Mouse (Mus musculus): ENCODE results near the gene Dscam. TPM values are rescaled to one million over a fixed set of nuclear protein-coding genes. Genes with fewer than 3 reads are reported as not detected.

Dscam gene
- polyA plus RNA-seq, 1 experiment from 2014 or later, result 0.11 TPM

- no peaks in the 10 kb centered on the region for H3K36me3 ChIP-seq
- no peaks in the 10 kb centered on the region for H3K9me3 ChIP-seq
- no peak overlapping the region for H3K27ac ChIP-seq
- WGBS, result 42% methylated on average over 3 of the region's 3 CpGs
- no peak for ATAC-seq (ENCODE audit: insufficient number of reproducible peaks, insufficient read depth, low FRiP score, low TSS enrichment, low read depth)
- no peak overlapping the region for H3K4me3 ChIP-seq
- H3K4me1 ChIP-seq, result peaks cover 11% of the 10 kb centered on the region
- H3K4me2 ChIP-seq, result no peak overlapping the region
- no peak overlapping the region for H3K9ac ChIP-seq
- peaks cover 92% of the 10 kb centered on the region for H3K27me3 ChIP-seq
These were observed 1.9 kb downstream of the Dscam start for GRCm38 (mm10) chr16:97168614-97169013.

DNA sequence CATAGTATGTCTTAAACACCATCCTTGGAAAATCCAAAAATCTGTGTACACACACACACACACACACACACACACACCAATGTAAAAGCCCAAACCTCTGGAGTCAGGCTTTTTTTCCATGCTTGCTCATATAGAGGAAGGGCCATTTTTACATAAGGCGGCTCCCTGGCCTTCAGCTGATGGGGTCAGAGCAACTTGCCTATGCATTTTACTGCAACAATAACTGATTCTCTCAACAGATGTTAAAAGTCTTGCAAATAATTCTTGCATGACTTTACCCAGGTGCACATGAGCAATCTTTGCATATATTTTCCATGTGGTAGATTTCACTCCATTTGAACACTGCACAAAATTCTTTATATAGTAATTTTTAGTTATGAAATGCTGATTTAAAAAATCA is 2.5 kb downstream of the Dscam start:
- Histone ChIP-seq H3K9ac (no peak overlapping the region), H3K4me2 (no peak overlapping the region), H3K36me3 (no peaks in the 10 kb centered on the region), H3K4me3 (no peak overlapping the region), H3K27me3 (peaks cover 90% of the 10 kb centered on the region), H3K27ac (no peak overlapping the region), H3K4me1 (peaks cover 11% of the 10 kb centered on the region), H3K9me3 (no peaks in the 10 kb centered on the region)
- ATAC-seq (ENCODE audit: insufficient number of reproducible peaks, insufficient read depth, low FRiP score, low TSS enrichment, low read depth), result no peak
- WGBS, result 87% methylated on average over 1 of the region's 1 CpGs

- H3K27ac ChIP-seq, result no peak overlapping the region
- peaks cover 83% of the 10 kb centered on the region for H3K27me3 ChIP-seq
- no peak for ATAC-seq (ENCODE audit: insufficient number of reproducible peaks, insufficient read depth, low FRiP score, low TSS enrichment, low read depth)
- H3K9ac ChIP-seq, result no peak overlapping the region
- WGBS, result 41% methylated on average over 2 of the region's 2 CpGs
- H3K4me1 ChIP-seq, result peaks cover 11% of the 10 kb centered on the region
- H3K36me3 ChIP-seq, result no peaks in the 10 kb centered on the region
- no peaks in the 10 kb centered on the region for H3K9me3 ChIP-seq
- peak overlapping the region; percentile 61 for H3K4me2 ChIP-seq
- no peak overlapping the region for H3K4me3 ChIP-seq
These were observed 4.4 kb downstream of the Dscam start for GRCm38 (mm10) chr16:97166166-97166565.

GRCm38 (mm10) chr16:97165444-97166121 is 5.0 kb downstream of the Dscam start:
- 2% methylated on average over 21 of the region's 21 CpGs for WGBS
- ATAC-seq (ENCODE audit: insufficient number of reproducible peaks, insufficient read depth, low FRiP score, low TSS enrichment, low read depth), result peak; percentile 68
- Histone ChIP-seq H3K36me3 (no peaks in the 10 kb centered on the region), H3K4me3 (peak overlapping the region; percentile 31), H3K9me3 (no peaks in the 10 kb centered on the region), H3K27me3 (peaks cover 77% of the 10 kb centered on the region), H3K4me1 (peaks cover 6% of the 10 kb centered on the region), H3K9ac (peak overlapping the region; percentile 28), H3K27ac (no peak overlapping the region), H3K4me2 (peak overlapping the region; percentile 61)

- H3K4me1 ChIP-seq, result no peaks in the 10 kb centered on the region
- H3K36me3 ChIP-seq, result no peaks in the 10 kb centered on the region
- no peaks in the 10 kb centered on the region for H3K9me3 ChIP-seq
- no peak overlapping the region for H3K4me2 ChIP-seq
- H3K4me3 ChIP-seq, result no peak overlapping the region
- no peak for ATAC-seq (ENCODE audit: insufficient number of reproducible peaks, insufficient read depth, low FRiP score, low TSS enrichment, low read depth)
- H3K27me3 ChIP-seq, result peaks cover 12% of the 10 kb centered on the region
- no peak overlapping the region for H3K27ac ChIP-seq
- WGBS, result 57% methylated on average over 4 of the region's 4 CpGs
- H3K9ac ChIP-seq, result no peak overlapping the region
These were observed 12.3 kb downstream of the Dscam start for GRCm38 (mm10) chr16:97158279-97158678.

DNA sequence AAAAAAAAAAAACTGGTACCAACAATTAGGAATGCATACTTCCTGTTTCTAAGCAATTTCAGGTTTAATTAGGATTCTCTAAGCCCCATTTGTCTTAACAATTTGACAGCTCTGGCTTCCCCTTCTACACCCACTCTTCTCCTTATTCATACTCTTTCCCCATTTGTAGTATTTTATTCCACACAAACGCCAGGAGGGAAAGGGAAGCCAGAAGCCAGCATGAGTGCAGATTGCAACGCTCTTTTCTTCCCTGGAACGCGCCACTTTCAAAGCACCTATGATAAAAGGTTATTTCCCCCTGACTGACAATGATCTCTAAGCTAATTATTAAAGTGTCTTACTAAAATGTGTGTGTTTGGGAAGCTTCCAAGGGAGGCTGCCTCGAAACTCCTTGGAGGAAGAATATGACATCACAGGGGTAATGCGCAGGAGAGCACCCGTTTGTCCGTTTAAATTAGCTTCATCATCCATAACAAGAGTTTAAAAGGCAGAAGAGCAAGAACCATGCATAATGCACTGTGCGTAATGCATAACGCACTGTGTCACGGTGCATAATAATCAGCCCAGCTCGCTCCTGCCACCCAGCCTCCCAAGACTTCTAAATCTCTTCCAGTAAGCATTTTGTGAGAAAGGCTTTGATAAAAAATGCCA is 25.9 kb downstream of the Dscam start:
- Histone ChIP-seq H3K27me3 (peaks cover 5% of the 10 kb centered on the region; the same call in 1 of the 2 replicates), H3K27ac (no peak overlapping the region), H3K4me2 (no peak overlapping the region), H3K36me3 (no peaks in the 10 kb centered on the region), H3K9ac (no peak overlapping the region), H3K4me1 (no peaks in the 10 kb centered on the region), H3K9me3 (no peaks in the 10 kb centered on the region), H3K4me3 (no peak overlapping the region)
- ATAC-seq (ENCODE audit: insufficient number of reproducible peaks, insufficient read depth, low FRiP score, low TSS enrichment, low read depth), result no peak
- 61% methylated on average over 12 of the region's 12 CpGs for WGBS

DNA sequence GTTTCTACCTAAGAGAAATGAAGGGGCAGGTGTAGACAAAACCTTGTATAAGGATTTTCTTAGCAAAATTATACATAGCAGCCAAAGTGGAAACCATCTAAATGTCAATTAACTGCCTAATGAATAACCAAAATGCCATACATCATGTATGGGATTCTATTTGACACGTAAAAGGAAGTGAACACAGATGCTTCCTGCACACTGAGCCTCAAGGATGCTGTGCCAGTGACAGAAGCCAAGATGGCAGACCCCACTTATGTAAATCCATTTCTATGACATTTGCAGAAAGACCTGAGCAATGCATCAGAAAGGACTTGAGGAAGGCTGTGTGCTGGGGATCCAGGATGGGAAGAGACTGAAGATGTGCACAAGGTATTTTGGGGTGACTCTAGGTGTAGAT is 28.6 kb downstream of the Dscam start:
- Histone ChIP-seq H3K9ac (no peak overlapping the region), H3K4me3 (no peak overlapping the region), H3K36me3 (no peaks in the 10 kb centered on the region), H3K27me3 (peaks cover 5% of the 10 kb centered on the region; the same call in 1 of the 2 replicates), H3K4me1 (no peaks in the 10 kb centered on the region), H3K27ac (no peak overlapping the region), H3K9me3 (no peaks in the 10 kb centered on the region), H3K4me2 (no peak overlapping the region)
- ATAC-seq (ENCODE audit: insufficient number of reproducible peaks, insufficient read depth, low FRiP score, low TSS enrichment, low read depth), result no peak
- 80% methylated on average over 1 of the region's 1 CpGs for WGBS

GRCm38 (mm10) chr16:97135003-97135827 is 35.3 kb downstream of the Dscam start:
- H3K9ac ChIP-seq, result no peak overlapping the region
- 74% methylated on average over 10 of the region's 10 CpGs for whole genome bisulfite sequencing
- H3K27me3 ChIP-seq, result no peaks in the 10 kb centered on the region
- no peaks in the 10 kb centered on the region for H3K4me1 ChIP-seq
- H3K27ac ChIP-seq, result no peak overlapping the region
- no peak overlapping the region for H3K4me2 ChIP-seq
- no peaks in the 10 kb centered on the region for H3K9me3 ChIP-seq
- H3K36me3 ChIP-seq, result no peaks in the 10 kb centered on the region
- no peak overlapping the region for H3K4me3 ChIP-seq
- ATAC-seq (ENCODE audit: insufficient number of reproducible peaks, insufficient read depth, low FRiP score, low TSS enrichment, low read depth), result no peak

DNA sequence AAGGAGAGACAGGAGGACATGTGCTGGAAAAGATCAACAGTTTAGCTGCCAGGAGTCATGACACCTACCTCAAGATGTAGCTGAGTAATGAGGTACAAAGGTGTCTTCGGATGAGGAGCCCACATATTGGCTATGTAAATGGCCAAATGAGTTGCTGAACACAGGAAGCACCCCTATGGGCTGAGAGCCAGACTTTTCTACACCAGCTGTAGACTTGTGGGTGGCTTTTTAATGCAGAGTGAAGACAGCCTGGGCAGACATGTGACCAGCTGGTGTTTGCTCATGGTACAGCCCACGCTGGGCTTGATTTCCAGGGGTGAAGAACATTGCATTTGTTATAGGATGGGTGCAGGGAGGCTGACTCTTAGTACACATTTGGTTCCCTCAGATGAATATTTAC is 43.3 kb downstream of the Dscam start:
- 73% methylated on average over 2 of the region's 2 CpGs for WGBS

DNA sequence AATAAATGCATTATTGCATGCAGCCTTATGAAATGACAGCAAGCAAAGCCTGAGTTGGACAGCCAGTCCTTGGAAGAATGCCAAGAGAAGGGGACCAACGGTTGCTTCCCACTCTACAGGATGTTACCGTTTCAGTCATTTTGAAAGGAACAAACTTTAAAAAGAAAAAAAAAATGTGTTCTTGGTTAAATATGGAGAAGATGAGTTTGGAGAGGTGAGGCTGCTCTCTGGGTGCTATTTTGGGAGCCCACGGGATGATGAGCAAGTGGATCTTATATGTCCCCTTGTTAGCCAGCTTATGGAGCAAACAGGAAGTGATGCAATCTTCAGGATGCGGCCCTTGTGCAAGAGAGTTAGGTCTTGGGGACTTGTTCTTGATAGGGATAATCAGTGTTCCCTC is 60.5 kb downstream of the Dscam start:
- 73% methylated on average over 4 of the region's 4 CpGs for WGBS
- Histone ChIP-seq H3K27ac (no peak overlapping the region), H3K36me3 (no peaks in the 10 kb centered on the region), H3K27me3 (no peaks in the 10 kb centered on the region), H3K9ac (no peak overlapping the region), H3K4me2 (no peak overlapping the region), H3K4me1 (no peaks in the 10 kb centered on the region), H3K4me3 (no peak overlapping the region), H3K9me3 (no peaks in the 10 kb centered on the region)
- ATAC-seq (ENCODE audit: insufficient number of reproducible peaks, insufficient read depth, low FRiP score, low TSS enrichment, low read depth), result no peak

More for the DNA sequence above, 43.3 kb downstream of the Dscam start:
- Histone ChIP-seq H3K27ac (no peak overlapping the region), H3K36me3 (no peaks in the 10 kb centered on the region), H3K4me3 (no peak overlapping the region), H3K4me2 (no peak overlapping the region), H3K9ac (no peak overlapping the region), H3K27me3 (no peaks in the 10 kb centered on the region), H3K4me1 (no peaks in the 10 kb centered on the region), H3K9me3 (no peaks in the 10 kb centered on the region)
- no peak for ATAC-seq (ENCODE audit: insufficient number of reproducible peaks, insufficient read depth, low FRiP score, low TSS enrichment, low read depth)

- Histone ChIP-seq H3K27ac (no peak overlapping the region), H3K9ac (no peak overlapping the region), H3K9me3 (no peaks in the 10 kb centered on the region), H3K27me3 (no peaks in the 10 kb centered on the region), H3K36me3 (no peaks in the 10 kb centered on the region), H3K4me2 (no peak overlapping the region), H3K4me3 (no peak overlapping the region), H3K4me1 (no peaks in the 10 kb centered on the region)
- ATAC-seq (ENCODE audit: insufficient number of reproducible peaks, insufficient read depth, low FRiP score, low TSS enrichment, low read depth), result no peak
- WGBS, result 77% methylated on average over 2 of the region's 2 CpGs
These were observed 65.3 kb downstream of the Dscam start for GRCm38 (mm10) chr16:97105266-97105665.

All from embryonic facial prominence, embryonic 13.5 days (tissue).